Mouse (Mus musculus) spleen, adult 2 months (tissue): ENCODE measurements around the gene Gclc. TPM values are rescaled to one million over a fixed set of nuclear protein-coding genes. Genes with fewer than 3 reads are reported as not detected.

Source experiments
- DNase-seq, 2 experiments: peaks; one replicate each; pipeline versions ENCODE4 v3.0.0 to v3.0.0-alpha.2; 2012 to 2021; ENCODE audit warnings: low spot score in 2 of 2, low read depth in 1 of 2
- H3K27ac ChIP-seq: fragments of 200-500 bp; 2 replicates; pipeline ENCODE4 v1.5.1; 2012; ENCODE audit warnings: low read length, inconsistent platforms; ENCODE audit not compliant: insufficient read depth
- H3K27me3 ChIP-seq: fragments of 200-500 bp; 2 replicates; pipeline ENCODE4 v1.6.1; 2012; ENCODE audit warnings: mild to moderate bottlenecking, moderate library complexity, low read length, inconsistent platforms; ENCODE audit not compliant: control insufficient read depth, insufficient read depth
- H3K36me3 ChIP-seq: fragments of 200-500 bp; 2 replicates; pipeline ENCODE4 v1.6.1; 2012; ENCODE audit warnings: mild to moderate bottlenecking, low read length, inconsistent platforms; ENCODE audit not compliant: control insufficient read depth, insufficient read depth
- H3K4me1 ChIP-seq: fragments of 200-500 bp; 2 replicates; pipeline ENCODE4 v1.6.1; 2011; ENCODE audit warnings: inconsistent platforms; ENCODE audit not compliant: control insufficient read depth, insufficient read depth, insufficient read length
- H3K4me3 ChIP-seq: fragments of 200-500 bp; 2 replicates; pipeline ENCODE4 v1.5.1; 2011; ENCODE audit warnings: mild to moderate bottlenecking, inconsistent platforms; ENCODE audit not compliant: insufficient read depth, insufficient read length; ENCODE audit errors: extremely low read depth
- CTCF ChIP-seq: fragments of 200-500 bp; IDR thresholded peaks from 2 replicates; pipeline ENCODE4 v1.5.1; 2011; ENCODE audit warnings: mild to moderate bottlenecking, inconsistent platforms; ENCODE audit not compliant: insufficient read depth, insufficient read length, insufficient replicate concordance; ENCODE audit errors: extremely low read depth
- POLR2A ChIP-seq: fragments of 200-500 bp; IDR thresholded peaks from 2 replicates; pipeline ENCODE4 v1.6.1; 2011; ENCODE audit warnings: low read depth, low read length, inconsistent platforms
- WGBS: fragments of 180-500 bp; shearing (Covaris S2); methylation state at CpG from one replicate; pipeline ENCODE4 v1.1.7; 2018; 5-methylcytosine and 5-hydroxymethylcytosine counted together
- polyA plus RNA-seq: library from polyadenylated mRNA; depleted of rRNA; stranded (reverse); fragments of >200 nt; gene quantifications from 2 replicates; pipeline ENCODE4 v1.2.3, GENCODE M21; 2012

Gclc gene
- polyA plus RNA-seq, 1 experiment: 14.1 TPM

GRCm38 (mm10) chr9:77770909-77771308 lies 16.6 kb downstream of the Gclc start:
- no peaks in the 10 kb centered on the region for H3K27me3 ChIP-seq
- H3K27ac ChIP-seq: no peak overlapping the region
- no peak for DNase-seq
- no peaks in the 10 kb centered on the region for H3K36me3 ChIP-seq
- no peak overlapping the region for H3K4me3 ChIP-seq
- TF ChIP-seq POLR2A (no peak), CTCF (no peak)
- WGBS: 98% methylated on average over 6 of the region's 6 CpGs
- H3K4me1 ChIP-seq: no peaks in the 10 kb centered on the region

GRCm38 (mm10) chr9:77771330-77771729 lies 17.0 kb downstream of the Gclc start:
- Histone ChIP-seq H3K27ac (no peak overlapping the region), H3K4me3 (no peak overlapping the region), H3K36me3 (peaks cover 3% of the 10 kb centered on the region), H3K4me1 (no peaks in the 10 kb centered on the region), H3K27me3 (no peaks in the 10 kb centered on the region)
- WGBS: 95% methylated on average over 5 of the region's 5 CpGs
- DNase-seq: no peak
- TF ChIP-seq CTCF: no peak

- Histone ChIP-seq H3K4me3 (no peak overlapping the region), H3K27me3 (no peaks in the 10 kb centered on the region), H3K4me1 (no peaks in the 10 kb centered on the region), H3K27ac (no peak overlapping the region), H3K36me3 (peaks cover 5% of the 10 kb centered on the region)
- TF ChIP-seq POLR2A: no peak
- no peak for TF ChIP-seq CTCF
- 90% methylated on average over 10 of the region's 10 CpGs for WGBS
- no peak for DNase-seq
Observed at GRCm38 (mm10) chr9:77771765-77772383, 17.5 kb downstream of the Gclc start.

- Histone ChIP-seq H3K4me1 (no peaks in the 10 kb centered on the region), H3K36me3 (peaks cover 13% of the 10 kb centered on the region), H3K27ac (no peak overlapping the region), H3K27me3 (no peaks in the 10 kb centered on the region), H3K4me3 (no peak overlapping the region)
- TF ChIP-seq CTCF (no peak), POLR2A (no peak)
- no peak for DNase-seq
- 92% methylated on average over 7 of the region's 7 CpGs for WGBS
Observed at GRCm38 (mm10) chr9:77776720-77777515, 22.6 kb downstream of the Gclc start.

GRCm38 (mm10) chr9:77777622-77778021 lies 23.3 kb downstream of the Gclc start:
- TF ChIP-seq POLR2A: no peak
- no peak for TF ChIP-seq CTCF
- Histone ChIP-seq H3K27ac (no peak overlapping the region), H3K27me3 (no peaks in the 10 kb centered on the region), H3K4me1 (peaks cover under 1% of the 10 kb centered on the region; the same call in 1 of the 2 replicates), H3K36me3 (peaks cover 13% of the 10 kb centered on the region), H3K4me3 (no peak overlapping the region)
- WGBS: 95% methylated on average over 5 of the region's 5 CpGs
- DNase-seq: no peak

- DNase-seq: no peak
- WGBS: 92% methylated on average over 4 of the region's 4 CpGs
- Histone ChIP-seq H3K27ac (no peak overlapping the region), H3K27me3 (no peaks in the 10 kb centered on the region), H3K36me3 (peaks cover 16% of the 10 kb centered on the region), H3K4me3 (no peak overlapping the region), H3K4me1 (peaks cover 2% of the 10 kb centered on the region; the same call in 1 of the 2 replicates)
- TF ChIP-seq CTCF: no peak
- TF ChIP-seq POLR2A: no peak
Observed at GRCm38 (mm10) chr9:77779711-77780110, 25.4 kb downstream of the Gclc start.
